Mouse (Mus musculus) cerebellum, adult 2 months (tissue): ENCODE results near the gene Klri2.

Experiments
- CTCF ChIP-seq: fragments of 200-500 bp; IDR thresholded peaks from 2 replicates; pipeline ENCODE4 v1.5.1; 2011; ENCODE audit warnings: low read depth, mild to moderate bottlenecking, control low read depth, low read length, moderate library complexity, borderline replicate concordance; ENCODE audit not compliant: insufficient read depth
- POLR2A ChIP-seq: fragments of 200-500 bp; IDR thresholded peaks from 2 replicates; pipeline ENCODE4 v1.6.1; 2011; ENCODE audit warnings: low read length, control low read depth, borderline replicate concordance; ENCODE audit not compliant: insufficient read depth

DNA sequence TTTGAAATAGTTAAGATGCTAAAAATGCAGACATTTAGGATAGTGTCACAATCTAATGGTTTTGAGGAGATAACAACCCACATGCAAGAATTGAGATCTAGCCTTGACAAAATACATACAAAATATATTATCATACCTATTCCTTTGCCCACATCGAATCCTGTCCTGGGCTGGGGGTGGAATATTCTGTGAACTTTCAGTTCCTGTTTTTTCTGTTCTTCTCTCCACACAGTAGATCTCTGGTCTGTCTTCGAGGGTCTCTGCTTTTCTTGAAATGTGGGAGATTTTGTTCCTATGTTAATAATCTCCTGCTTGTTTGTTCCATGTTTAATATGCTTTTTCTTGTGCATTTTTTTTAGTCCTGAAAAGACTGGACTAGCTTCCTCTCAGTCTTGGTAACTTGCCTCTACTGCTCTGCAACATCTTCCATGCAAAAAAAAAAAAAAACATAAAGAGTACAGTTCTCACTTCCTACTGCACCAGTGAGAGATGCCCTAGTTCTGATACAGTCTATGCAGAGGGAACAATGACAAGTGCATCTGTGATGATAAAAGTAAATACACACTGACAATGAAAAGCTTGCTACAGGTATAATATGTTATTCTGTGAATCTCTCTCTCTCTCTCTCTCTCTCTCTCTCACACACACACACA is at the start of gene Klri2:
- no peak for TF ChIP-seq CTCF
- TF ChIP-seq POLR2A = no peak
